Mouse (Mus musculus) lung, postnatal 0 days (tissue): Measurements from ENCODE around the gene Zpbp2.

ENCODE experiments used
- CTCF ChIP-seq: IDR thresholded peaks from 2 replicates; pipeline ENCODE4 v1.5.1; 2016; ENCODE audit warnings: antibody characterized with exemption, mild to moderate bottlenecking
- EP300 ChIP-seq: IDR thresholded peaks from 2 replicates; pipeline ENCODE4 v1.6.1; 2016; ENCODE audit warnings: antibody characterized with exemption, mild to moderate bottlenecking, control low read depth

GRCm38 (mm10) chr11:98598851-98599290, 48.0 kb downstream of the Zpbp2 start:
- no peak for TF ChIP-seq CTCF
- no peak for TF ChIP-seq EP300
